In the genomic region with DNA sequence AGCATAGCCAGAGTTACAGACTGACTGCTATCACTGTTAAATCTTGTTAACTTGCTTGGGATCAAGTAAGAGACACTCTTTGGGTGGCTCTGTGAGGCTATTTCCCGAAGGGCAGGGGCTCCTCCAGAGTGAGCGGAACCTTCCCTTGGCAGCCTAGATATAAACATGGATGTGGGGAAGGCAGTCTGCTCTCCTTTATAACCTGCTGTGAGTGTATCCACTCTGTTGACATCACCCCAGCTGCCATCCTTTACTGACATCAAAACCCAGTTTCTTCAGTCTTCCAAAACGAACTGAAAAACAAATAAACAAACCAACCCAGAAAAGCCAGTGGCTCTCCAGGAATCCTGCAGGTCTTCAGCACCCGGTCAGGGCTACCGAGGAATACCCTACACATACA, we compare ENCODE assay signal across 16 mouse cellular contexts. TPM values are rescaled to one million over a fixed set of nuclear protein-coding genes. Genes with fewer than 3 reads are reported as not detected.
"Had no signal": no experiment of that assay in that cellular context is flagged by ENCODE, and none has a peak within 500 bp of the region (broad histone marks: within the 10 kb centered on the region; RNA-seq: fewer than 3 reads in every experiment).

No protein-coding gene starts in this region.

- DNase-seq: heart, postnatal 10 days; heart, postnatal 14 days; heart, postnatal 4 days; kidney, adult 11 months; kidney, adult 18-20 months; kidney, adult 2 months; kidney, adult 8-10 months; kidney, adult 9 months; kidney, postnatal 10 days; kidney, postnatal 14 days; kidney, postnatal 25 days; kidney, postnatal 36 days; kidney, postnatal 4 days; layer of hippocampus, adult 9-11 months; layer of hippocampus, postnatal 36 days had no signal

RNA-seq across cellular contexts. Expression of a gene that starts 39.6 kb away (rescaled TPM):
- total RNA-seq: hematopoietic stem cell, adult 5-6 weeks had no signal
